13 mouse cellular contexts compared by ENCODE assay signal in the genomic region with DNA sequence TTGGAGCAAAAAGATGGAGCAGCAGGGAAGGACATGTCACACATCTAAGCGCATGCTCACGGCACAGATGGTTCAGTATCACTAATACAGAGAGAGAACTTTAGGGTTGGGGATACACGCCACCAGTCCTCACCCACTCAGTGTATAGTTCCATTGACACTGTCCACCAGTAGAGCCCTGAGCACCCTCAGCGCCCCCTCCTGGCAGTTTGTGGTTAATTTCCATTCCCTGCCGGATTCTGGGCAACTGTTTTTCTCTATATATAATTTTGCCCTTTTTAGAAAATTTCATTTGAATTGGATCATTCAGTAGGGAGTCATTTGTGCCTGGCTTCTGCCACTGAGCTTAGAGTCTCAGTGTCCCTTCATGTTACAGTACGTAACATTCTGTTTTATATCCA. TPM values are rescaled to one million over a fixed set of nuclear protein-coding genes. Genes with fewer than 3 reads are reported as not detected.
DNase-seq lines count a peak whose midpoint lies in the region; ATAC-seq and TF ChIP-seq lines count a peak whose summit lies in the region.
"Had no signal": no experiment of that assay in that cellular context is flagged by ENCODE, and none has a peak within 500 bp of the region (broad histone marks: within the 10 kb centered on the region; RNA-seq: fewer than 3 reads in every experiment).

No protein-coding gene starts in this region.

- H3K27me3 ChIP-seq in liver, postnatal 0 days (ENCODE audit: insufficient read depth, low read length) = no peaks in the 10 kb centered on the region
- no peaks in the 10 kb centered on the region for H3K27me3 ChIP-seq in forebrain, embryonic 13.5 days
- H3K27me3 ChIP-seq: megakaryocyte, embryonic 14.5 days had no signal

- no peaks in the 10 kb centered on the region for H3K9me3 ChIP-seq in liver, postnatal 0 days (ENCODE audit: low read length)
- no peaks in the 10 kb centered on the region for H3K9me3 ChIP-seq in forebrain, embryonic 13.5 days (replicated peaks)
- H3K9me3 ChIP-seq: heart, embryonic 12.5 days; megakaryocyte, embryonic 14.5 days had no signal

- no peaks in the 10 kb centered on the region for H3K36me3 ChIP-seq in liver, postnatal 0 days (replicated peaks; ENCODE audit: insufficient read depth, low read length)
- H3K36me3 ChIP-seq in forebrain, embryonic 13.5 days (ENCODE audit: poor library complexity, severe bottlenecking) = no peaks in the 10 kb centered on the region; the same call in 1 of the 2 replicates
- H3K36me3 ChIP-seq: heart, embryonic 12.5 days had no signal

- no peak overlapping the region for H3K9ac ChIP-seq in liver, postnatal 0 days (replicated peaks)
- no peak overlapping the region for H3K9ac ChIP-seq in forebrain, embryonic 13.5 days
- H3K9ac ChIP-seq: heart, embryonic 12.5 days had no signal

- no peak overlapping the region for H3K27ac ChIP-seq in liver, postnatal 0 days (ENCODE audit: low read depth)
- no peak overlapping the region for H3K27ac ChIP-seq in forebrain, embryonic 13.5 days

- H3K4me1 ChIP-seq in liver, postnatal 0 days (ENCODE audit: insufficient read depth) = 0 out of 2 replicates have a peak, but pooled peaks cover 5% of the 10 kb centered on the region
- peaks cover 11% of the 10 kb centered on the region for H3K4me1 ChIP-seq in forebrain, embryonic 13.5 days
- H3K4me1 ChIP-seq: megakaryocyte, embryonic 14.5 days had no signal

- peak; percentile 51 for TF ChIP-seq CTCF in liver, postnatal 0 days (IDR thresholded peaks at IDR 0.05; ENCODE audit: low read depth)

- H3K4me2 ChIP-seq in liver, postnatal 0 days (ENCODE audit: low read depth, low read length) = no peak overlapping the region
- no peak overlapping the region for H3K4me2 ChIP-seq in forebrain, embryonic 13.5 days
- H3K4me2 ChIP-seq: heart, embryonic 12.5 days had no signal

- DNase-seq in CD4-positive, CD25-positive, alpha-beta regulatory T cell, adult 2 months (ENCODE audit: low read depth, low spot score) = peak; percentile 40
- peak; percentile 49 for DNase-seq in liver, postnatal 0 days
- DNase-seq in liver = no peak
- peak; percentile 56 to 80 for DNase-seq in adrenal gland, postnatal 36 days
- no peak for DNase-seq in heart, adult 9 months (ENCODE audit: low spot score in 2 of 2)
- DNase-seq: cerebellum, postnatal 10 days; kidney, adult 9 months; spleen, adult 18-20 months had no signal

- no peak overlapping the region for H3K4me3 ChIP-seq in liver, postnatal 0 days (ENCODE audit: low read depth, low read length)
- no peak overlapping the region for H3K4me3 ChIP-seq in forebrain, embryonic 13.5 days
- H3K4me3 ChIP-seq: heart, embryonic 12.5 days; megakaryocyte, embryonic 14.5 days had no signal

- no peak for ATAC-seq in CD4-positive, CD25-positive, alpha-beta regulatory T cell, adult 4 months
- ATAC-seq in liver, postnatal 0 days = no peak
- peak; percentile 65; the same call in 1 of the 2 replicates for ATAC-seq in megakaryocyte-erythroid progenitor cell, adult 5-6 weeks (replicated peaks; ENCODE audit: low FRiP score, low TSS enrichment, poor library complexity, severe bottlenecking)
- ATAC-seq in forebrain, embryonic 13.5 days = no peak

- 72% methylated on average over 6 of the region's 6 CpGs for WGBS in liver, postnatal 0 days (ENCODE audit: insufficient replicate concordance)
- WGBS in forebrain, embryonic 13.5 days = 80% methylated on average over 6 of the region's 6 CpGs

- no peak for TF ChIP-seq EP300 in liver, postnatal 0 days (IDR thresholded peaks at IDR 0.05; ENCODE audit: low read depth)

RNA-seq across cellular contexts. Expression of a gene that starts 27.1 kb away (rescaled TPM):
- polyA plus RNA-seq in CD4-positive, CD25-positive, alpha-beta regulatory T cell, adult 4 months (2017; shearing (Covaris generic)) = 1 to 10 TPM in 1 of 2 experiments, under 1 TPM in 1; 0.37 to 1.4 TPM
- 1.5 and 2.8 TPM in 2 replicates for polyA plus RNA-seq in liver, postnatal 0 days (2015; fragmentation: Nextera tagmentation; extraction: Ambion mirVana)
- total RNA-seq in adrenal gland, postnatal 36 days (2021) = 10 to 100 TPM; 28.0 to 28.5 TPM
- total RNA-seq in megakaryocyte-erythroid progenitor cell, adult 5-6 weeks (2014; fragmentation: Nextera tagmentation) = 0.72 TPM in 1 of 2 replicates, not detected in the other
- total RNA-seq in megakaryocyte-erythroid progenitor cell, adult 5-6 weeks (2017) = 0.05 and 0.57 TPM in 2 replicates
- 8.4 and 8.5 TPM in 2 replicates for polyA plus RNA-seq in forebrain, embryonic 13.5 days (2015; fragmentation: Nextera tagmentation; extraction: Ambion mirVana)

Comparison
In these comparisons a context has a peak if more than half of its experiments do, and no peak if none do; other contexts are left out.
1. DNase-seq: peak in CD4-positive, CD25-positive, alpha-beta regulatory T cell, adult 2 months (single experiment), liver, postnatal 0 days (single experiment) and adrenal gland, postnatal 36 days (2 of 2); none in liver (single experiment) and heart, adult 9 months (0 of 2).